16 mouse cellular contexts compared by ENCODE assay signal in genomic region chr1:133954009-133954408, GRCm38 (mm10). TPM values are rescaled to one million over a fixed set of nuclear protein-coding genes. Genes with fewer than 3 reads are reported as not detected.
DNase-seq lines count a peak whose midpoint lies in the region; ATAC-seq and TF ChIP-seq lines count a peak whose summit lies in the region.
"Had no signal": no experiment of that assay in that cellular context is flagged by ENCODE, and none has a peak within 500 bp of the region (broad histone marks: within the 10 kb centered on the region; RNA-seq: fewer than 3 reads in every experiment).

No protein-coding gene starts in this region.

- no peak overlapping the region for H3K4me2 ChIP-seq in heart, embryonic 16.5 days (ENCODE audit: low read depth, low read length)
- no peak overlapping the region for H3K4me2 ChIP-seq in midbrain, embryonic 15.5 days
- no peak overlapping the region for H3K4me2 ChIP-seq in liver, embryonic 16.5 days (ENCODE audit: low read depth, low read length)
- H3K4me2 ChIP-seq: embryonic facial prominence, embryonic 13.5 days; lung, embryonic 15.5 days had no signal

- H3K4me3 ChIP-seq in cerebellum, adult 2 months (replicated peaks; ENCODE audit: insufficient read depth, low read depth, low read length), result no peak overlapping the region
- no peak overlapping the region for H3K4me3 ChIP-seq in heart, embryonic 16.5 days (ENCODE audit: low read length)
- no peak overlapping the region for H3K4me3 ChIP-seq in midbrain, embryonic 15.5 days
- no peak overlapping the region for H3K4me3 ChIP-seq in midbrain, embryonic 10.5 days
- H3K4me3 ChIP-seq in liver, embryonic 16.5 days (ENCODE audit: low read depth, low read length), result no peak overlapping the region
- H3K4me3 ChIP-seq: embryonic facial prominence, embryonic 13.5 days; heart, adult 2 months; left cerebral cortex, adult 2 months; lung, embryonic 15.5 days had no signal

- WGBS in cerebellum, adult 2 months, result 68% methylated on average over 2 of the region's 2 CpGs
- 22% methylated on average over 2 of the region's 2 CpGs for WGBS in heart, embryonic 16.5 days
- WGBS in midbrain, embryonic 15.5 days, result 74% methylated on average over 2 of the region's 2 CpGs
- WGBS in midbrain, embryonic 10.5 days, result 73% methylated on average over 2 of the region's 2 CpGs
- WGBS in liver, embryonic 16.5 days (ENCODE audit: insufficient replicate concordance), result 36% methylated on average over 2 of the region's 2 CpGs

- H3K36me3 ChIP-seq in heart, embryonic 16.5 days (ENCODE audit: control insufficient read depth, insufficient read depth), result no peaks in the 10 kb centered on the region
- H3K36me3 ChIP-seq in midbrain, embryonic 15.5 days (replicated peaks), result no peaks in the 10 kb centered on the region
- no peaks in the 10 kb centered on the region for H3K36me3 ChIP-seq in midbrain, embryonic 10.5 days
- H3K36me3 ChIP-seq in liver, embryonic 16.5 days (ENCODE audit: control insufficient read depth, insufficient read depth), result no peaks in the 10 kb centered on the region
- H3K36me3 ChIP-seq: embryonic facial prominence, embryonic 13.5 days; lung, embryonic 15.5 days had no signal

- 0 out of 2 replicates have a peak overlapping the region, but pooled peaks have one; percentile 9 for H3K27ac ChIP-seq in cerebellum, adult 2 months (ENCODE audit: insufficient read depth, low read length)
- H3K27ac ChIP-seq in heart, embryonic 16.5 days (ENCODE audit: low read length), result no peak overlapping the region
- H3K27ac ChIP-seq in midbrain, embryonic 15.5 days, result 0 out of 2 replicates have a peak overlapping the region, but pooled peaks have one; percentile 16
- H3K27ac ChIP-seq in midbrain, embryonic 10.5 days (replicated peaks), result no peak overlapping the region
- H3K27ac ChIP-seq in liver, embryonic 16.5 days (ENCODE audit: low read length), result 0 out of 2 replicates have a peak overlapping the region, but pooled peaks have one; percentile 46
- H3K27ac ChIP-seq: embryonic facial prominence, embryonic 13.5 days; heart, adult 2 months; left cerebral cortex, adult 2 months; lung, embryonic 15.5 days had no signal

- TF ChIP-seq CTCF in cerebellum, adult 2 months (IDR thresholded peaks at IDR 0.05; ENCODE audit: borderline replicate concordance, insufficient read depth, low read depth, low read length), result no peak

- peaks cover 9% of the 10 kb centered on the region for H3K4me1 ChIP-seq in cerebellum, adult 2 months (ENCODE audit: control insufficient read depth, insufficient read depth, low read length)
- H3K4me1 ChIP-seq in heart, embryonic 16.5 days (ENCODE audit: control insufficient read depth, insufficient read depth, low read length), result peaks cover 24% of the 10 kb centered on the region
- H3K4me1 ChIP-seq in midbrain, embryonic 15.5 days, result peaks cover 3% of the 10 kb centered on the region; the same call in 1 of the 2 replicates
- peaks cover 9% of the 10 kb centered on the region; the same call in 1 of the 2 replicates for H3K4me1 ChIP-seq in midbrain, embryonic 10.5 days
- peaks cover 37% of the 10 kb centered on the region for H3K4me1 ChIP-seq in liver, embryonic 16.5 days (ENCODE audit: control insufficient read depth, low read depth, low read length)

- ATAC-seq in heart, embryonic 16.5 days (replicated peaks; ENCODE audit: extremely low read depth, insufficient read depth, low FRiP score), result no peak
- no peak for ATAC-seq in midbrain, embryonic 15.5 days (replicated peaks)
- 0 out of 2 replicates have a peak, but pooled peaks have one; percentile 28 for ATAC-seq in liver, embryonic 16.5 days (ENCODE audit: low read depth)
- ATAC-seq: midbrain, embryonic 16.5 days had no signal

- H3K9ac ChIP-seq in heart, embryonic 16.5 days (ENCODE audit: low read length), result 0 out of 2 replicates have a peak overlapping the region, but pooled peaks have one; percentile 22
- no peak overlapping the region for H3K9ac ChIP-seq in midbrain, embryonic 15.5 days
- H3K9ac ChIP-seq in liver, embryonic 16.5 days (ENCODE audit: low read depth, low read length), result no peak overlapping the region
- H3K9ac ChIP-seq: embryonic facial prominence, embryonic 13.5 days; forebrain, postnatal 0 days; lung, embryonic 15.5 days had no signal

- H3K9me3 ChIP-seq in heart, embryonic 16.5 days (replicated peaks; ENCODE audit: control insufficient read depth, low read length), result no peaks in the 10 kb centered on the region
- no peaks in the 10 kb centered on the region for H3K9me3 ChIP-seq in midbrain, embryonic 15.5 days
- H3K9me3 ChIP-seq in midbrain, embryonic 10.5 days (replicated peaks), result no peaks in the 10 kb centered on the region
- H3K9me3 ChIP-seq in liver, embryonic 16.5 days (replicated peaks; ENCODE audit: control insufficient read depth, low read length), result no peaks in the 10 kb centered on the region
- H3K9me3 ChIP-seq: embryonic facial prominence, embryonic 13.5 days; lung, embryonic 15.5 days had no signal

- no peak for DNase-seq in cerebellum, adult 2 months
- DNase-seq in cerebellum, postnatal 14 days, result no peak
- DNase-seq in heart, adult 9 months (ENCODE audit: low spot score in 2 of 2), result no peak
- no peak for DNase-seq in midbrain, embryonic 10.5 days (ENCODE audit: low spot score)
- no peak for DNase-seq in thymus, postnatal 36 days
- DNase-seq: kidney, adult 11 months; kidney, postnatal 14 days had no signal

- TF ChIP-seq POLR2A in cerebellum, adult 2 months (IDR thresholded peaks at IDR 0.05; ENCODE audit: borderline replicate concordance, insufficient read depth, low read length), result no peak

- H3K27me3 ChIP-seq in cerebellum, adult 2 months (ENCODE audit: control insufficient read depth, insufficient read depth, low read length), result no peaks in the 10 kb centered on the region
- no peaks in the 10 kb centered on the region for H3K27me3 ChIP-seq in heart, embryonic 16.5 days (ENCODE audit: control insufficient read depth, insufficient read depth, low read length)
- no peaks in the 10 kb centered on the region for H3K27me3 ChIP-seq in midbrain, embryonic 15.5 days (replicated peaks)
- no peaks in the 10 kb centered on the region for H3K27me3 ChIP-seq in midbrain, embryonic 10.5 days (ENCODE audit: low read depth, poor library complexity, severe bottlenecking)
- H3K27me3 ChIP-seq in liver, embryonic 16.5 days (ENCODE audit: control insufficient read depth, insufficient read depth, low read depth, low read length), result no peaks in the 10 kb centered on the region
- H3K27me3 ChIP-seq: embryonic facial prominence, embryonic 13.5 days; lung, embryonic 15.5 days had no signal

RNA-seq across cellular contexts. Expression of gene Prelp, which starts 32.8 kb away (rescaled TPM):
- polyA plus RNA-seq in cerebellum, adult 2 months (2012; rRNA removed), result 7.5 and 10.6 TPM in 2 replicates
- 4.4 and 5.6 TPM in 2 replicates for polyA plus RNA-seq in heart, embryonic 16.5 days (2015; fragmentation: Nextera tagmentation; extraction: Ambion mirVana)
- 8.4 and 9.5 TPM in 2 replicates for polyA plus RNA-seq in midbrain, embryonic 15.5 days (2015; fragmentation: Nextera tagmentation; extraction: Ambion mirVana)
- polyA plus RNA-seq in midbrain, embryonic 10.5 days (2016; fragmentation: Nextera tagmentation; extraction: Ambion mirVana), result 0.31 and 0.67 TPM in 2 replicates
- polyA plus RNA-seq in liver, embryonic 16.5 days (2015; fragmentation: Nextera tagmentation; extraction: Ambion mirVana), result 3.9 and 4.4 TPM in 2 replicates

RNA-seq across cellular contexts. Expression of gene Optc, which starts 46.2 kb away (rescaled TPM):
- polyA plus RNA-seq in cerebellum, adult 2 months (2012; rRNA removed), result 2.2 and 2.4 TPM in 2 replicates
- 0.28 and 0.36 TPM in 2 replicates for polyA plus RNA-seq in heart, embryonic 16.5 days (2015; fragmentation: Nextera tagmentation; extraction: Ambion mirVana)
- polyA plus RNA-seq in midbrain, embryonic 15.5 days (2015; fragmentation: Nextera tagmentation; extraction: Ambion mirVana), result 2.8 and 3.7 TPM in 2 replicates
- polyA plus RNA-seq in midbrain, embryonic 10.5 days (2016; fragmentation: Nextera tagmentation; extraction: Ambion mirVana), result 0.86 and 1.7 TPM in 2 replicates
- 0.09 and 0.14 TPM in 2 replicates for polyA plus RNA-seq in liver, embryonic 16.5 days (2015; fragmentation: Nextera tagmentation; extraction: Ambion mirVana)

Comparison
In these comparisons a context has a peak if more than half of its experiments do, and no peak if none do; other contexts are left out.
1. H3K27ac ChIP-seq: peak in cerebellum, adult 2 months (single experiment), midbrain, embryonic 15.5 days (single experiment) and liver, embryonic 16.5 days (single experiment); none in heart, embryonic 16.5 days (single experiment) and midbrain, embryonic 10.5 days (single experiment).